In genomic region chr4:134963021-134963776, GRCm38 (mm10) we compare ENCODE assay signal across 7 mouse cellular contexts. TPM values are rescaled to one million over a fixed set of nuclear protein-coding genes. Genes with fewer than 3 reads are reported as not detected.
DNase-seq lines count a peak whose midpoint lies in the region; ATAC-seq and TF ChIP-seq lines count a peak whose summit lies in the region.

No protein-coding gene starts in this region.

- WGBS in embryonic facial prominence, embryonic 14.5 days, result 23% methylated on average over 19 of the region's 19 CpGs
- WGBS in kidney, adult 2 months, result 18% methylated on average over 19 of the region's 19 CpGs

- H3K4me1 ChIP-seq in ES-E14 (ENCODE audit: control insufficient read depth in 2 of 2, insufficient read depth in 2 of 2, low read length in 2 of 2, poor library complexity in 1 of 2), result peaks cover 0 to 5% of the 10 kb centered on the region in 2 experiments; a peak in 1 of 4 replicates
- H3K4me1 ChIP-seq in embryonic facial prominence, embryonic 14.5 days (ENCODE audit: control insufficient read depth, insufficient read depth, low read length), result no peaks in the 10 kb centered on the region
- peaks cover 4% of the 10 kb centered on the region; the same call in 1 of the 2 replicates for H3K4me1 ChIP-seq in kidney, adult 2 months (ENCODE audit: control insufficient read depth, insufficient read depth, low read length)

- no peaks in the 10 kb centered on the region for H3K9me3 ChIP-seq in ES-E14 (ENCODE audit: control insufficient read depth, insufficient read depth, low read depth, low read length)
- H3K9me3 ChIP-seq in embryonic facial prominence, embryonic 14.5 days (ENCODE audit: control insufficient read depth, low read length), result no peaks in the 10 kb centered on the region

- DNase-seq in B cell, adult 2 months, result peak; percentile 68 to 69
- DNase-seq in ES-E14 (ENCODE audit: low read depth, low spot score), result peak; percentile 91
- peak; percentile 75 for DNase-seq in embryonic facial prominence, embryonic 14.5 days (ENCODE audit: low spot score)
- DNase-seq in kidney, adult 2 months, result peak; percentile 16
- peak; percentile 30 for DNase-seq in lung, postnatal 36 days
- peak; percentile 77 to 88 for DNase-seq in spleen, postnatal 4 days (ENCODE audit: low spot score in 2 of 2)
- no peak for DNase-seq in urinary bladder, adult 18-20 months (ENCODE audit: low spot score in 2 of 2)

- 0 out of 2 replicates have a peak, but pooled peaks have one; percentile 47 for ATAC-seq in embryonic facial prominence, embryonic 14.5 days (ENCODE audit: low read depth)

- H3K27ac ChIP-seq in ES-E14 (ENCODE audit: insufficient read depth, low read depth, low read length, poor library complexity, severe bottlenecking), result no peak overlapping the region
- no peak overlapping the region for H3K27ac ChIP-seq in embryonic facial prominence, embryonic 14.5 days (replicated peaks; ENCODE audit: low read depth, low read length)
- no peak overlapping the region for H3K27ac ChIP-seq in kidney, adult 2 months (ENCODE audit: insufficient read depth, low read depth, low read length)

- no peak for TF ChIP-seq POLR2A in kidney, adult 2 months (IDR thresholded peaks at IDR 0.05; ENCODE audit: low read depth, low read length)

- H3K4me2 ChIP-seq in embryonic facial prominence, embryonic 14.5 days (ENCODE audit: low read depth, low read length), result peak overlapping the region; percentile 37

- H3K36me3 ChIP-seq in ES-E14 (ENCODE audit: control insufficient read depth, insufficient read depth, low read length, poor library complexity, severe bottlenecking), result no peaks in the 10 kb centered on the region
- H3K36me3 ChIP-seq in embryonic facial prominence, embryonic 14.5 days (ENCODE audit: control insufficient read depth, insufficient read depth, low read length), result no peaks in the 10 kb centered on the region
- H3K36me3 ChIP-seq in kidney, adult 2 months (ENCODE audit: control insufficient read depth, insufficient read depth, low read length), result no peaks in the 10 kb centered on the region

- no peak overlapping the region for H3K9ac ChIP-seq in ES-E14 (ENCODE audit: insufficient read depth, low read depth, low read length, poor library complexity, severe bottlenecking)
- H3K9ac ChIP-seq in embryonic facial prominence, embryonic 14.5 days (ENCODE audit: low read depth, low read length), result no peak overlapping the region

- peak overlapping the region in 1 of 2 experiments; percentile 55; a peak in 2 of 4 replicates for H3K4me3 ChIP-seq in ES-E14 (ENCODE audit: insufficient read depth in 1 of 2, low read depth in 1 of 2, low read length in 2 of 2, poor library complexity in 1 of 2, severe bottlenecking in 1 of 2)
- 0 out of 2 replicates have a peak overlapping the region, but pooled peaks have one; percentile 15 for H3K4me3 ChIP-seq in embryonic facial prominence, embryonic 14.5 days (ENCODE audit: low read depth, low read length)
- no peak overlapping the region for H3K4me3 ChIP-seq in kidney, adult 2 months (ENCODE audit: insufficient read depth, low read depth, low read length)

- in situ Hi-C loops in ES-E14 (cut with MboI; ENCODE audit: low sequenced_read_pairs in 2 of 2, unreplicated experiment in 2 of 2), result no loop called here

- no peaks in the 10 kb centered on the region for H3K27me3 ChIP-seq in embryonic facial prominence, embryonic 14.5 days (replicated peaks; ENCODE audit: control insufficient read depth, insufficient read depth, low read length)
- H3K27me3 ChIP-seq in kidney, adult 2 months (replicated peaks; ENCODE audit: control insufficient read depth, insufficient read depth, low read length), result no peaks in the 10 kb centered on the region

- peak; percentile 55 for TF ChIP-seq CTCF in kidney, adult 2 months (conservative IDR thresholded peaks at IDR 0.05; ENCODE audit: insufficient read depth, insufficient read length, low read depth, low read length)

TF ChIP-seq in ES-E14, 5 proteins besides CTCF, POLR2A, EP300 and RAD21:
- no peak for TF ChIP-seq MAFK (IDR thresholded peaks at IDR 0.05; ENCODE audit: insufficient read depth, low read depth, low read length)
- no peak for TF ChIP-seq ZC3H11A (IDR thresholded peaks at IDR 0.05; ENCODE audit: borderline replicate concordance, low read depth, low read length)

RNA-seq across cellular contexts. Expression of gene Syf2, which starts 32.5 kb away (rescaled TPM):
- 68.3 and 76.6 TPM in 2 replicates for total RNA-seq in ES-E14 (2012; rRNA removed)
- 59.7 and 60.0 TPM in 2 replicates for polyA plus RNA-seq in embryonic facial prominence, embryonic 14.5 days (2014; fragmentation: Nextera tagmentation; extraction: Ambion mirVana)
- polyA plus RNA-seq in kidney, adult 2 months (2012; rRNA removed), result 25.5 and 34.3 TPM in 2 replicates

RNA-seq across cellular contexts. Expression of gene Rsrp1, which starts 39.8 kb away (rescaled TPM):
- total RNA-seq in ES-E14 (2012; rRNA removed), result 93.9 and 130 TPM in 2 replicates
- 349 and 369 TPM in 2 replicates for polyA plus RNA-seq in embryonic facial prominence, embryonic 14.5 days (2014; fragmentation: Nextera tagmentation; extraction: Ambion mirVana)
- 172 and 319 TPM in 2 replicates for polyA plus RNA-seq in kidney, adult 2 months (2012; rRNA removed)

RNA-seq across cellular contexts. Expression of gene Tmem50a, which starts 48.4 kb away (rescaled TPM):
- total RNA-seq in ES-E14 (2012; rRNA removed), result 118 and 183 TPM in 2 replicates
- 140 and 144 TPM in 2 replicates for polyA plus RNA-seq in embryonic facial prominence, embryonic 14.5 days (2014; fragmentation: Nextera tagmentation; extraction: Ambion mirVana)
- 90.1 and 115 TPM in 2 replicates for polyA plus RNA-seq in kidney, adult 2 months (2012; rRNA removed)

Comparison
In these comparisons a context has a peak if more than half of its experiments do, and no peak if none do; other contexts are left out.
1. DNase-seq: peak in B cell, adult 2 months (2 of 2), ES-E14 (single experiment), embryonic facial prominence, embryonic 14.5 days (single experiment), kidney, adult 2 months (single experiment), lung, postnatal 36 days (single experiment) and spleen, postnatal 4 days (2 of 2); none in urinary bladder, adult 18-20 months (0 of 2).